Mouse (Mus musculus) embryonic fibroblast, embryonic 13.5 days (primary cell): ENCODE measurements at regions not wholly inside any gene's neighbourhood (a gene's known extent, or its start where the extent isn't known, plus 50 kb on each side); places are given as distances from the start of the nearest gene placed in this dataset.

Experiments
- CTCF ChIP-seq: IDR thresholded peaks from 2 replicates; pipeline ENCODE4 v1.5.1; 2011; ENCODE audit warnings: mild to moderate bottlenecking, control low read depth, low read length, moderate library complexity, borderline replicate concordance; ENCODE audit not compliant: insufficient read depth
- POLR2A ChIP-seq: IDR thresholded peaks from 2 replicates; pipeline ENCODE4 v1.6.1; 2011; ENCODE audit warnings: low read depth, mild to moderate bottlenecking, control low read depth, low read length, moderate library complexity

GRCm38 (mm10) chr6:100132916-100133600, 154.2 kb downstream of the Rybp start:
- TF ChIP-seq POLR2A (no peak), CTCF (no peak)
